Mouse (Mus musculus): ENCODE data around the gene Ddx23.
A peak's percentile ranks its signal among the peaks of the same experiment; 100 is the strongest.

Ddx23 gene

GRCm38 (mm10) chr15:98633822-98634470 is 28.7 kb downstream of the Ddx23 start:
- DNase-seq (ENCODE audit: low read depth, low spot score), result no peak

GRCm38 (mm10) chr15:98632921-98633320 is 29.8 kb downstream of the Ddx23 start:
- peak; percentile 67 for DNase-seq (ENCODE audit: low read depth, low spot score)

GRCm38 (mm10) chr15:98632107-98632744 is 30.5 kb downstream of the Ddx23 start:
- peak; percentile 77 for DNase-seq (ENCODE audit: low read depth, low spot score)

- peak; percentile 95 for DNase-seq (ENCODE audit: low read depth, low spot score)
Observed at GRCm38 (mm10) chr15:98631493-98631892, 31.2 kb downstream of the Ddx23 start.

- no peak for DNase-seq (ENCODE audit: low read depth, low spot score)
Observed at GRCm38 (mm10) chr15:98630540-98630939, 32.2 kb downstream of the Ddx23 start, which contains the start of gene Cacnb3. Gene Cacnb3, plus strand, starts transcription at chr15:98630840.

- no peak for DNase-seq (ENCODE audit: low read depth, low spot score)
Observed at GRCm38 (mm10) chr15:98629464-98629863, 33.2 kb downstream of the Ddx23 start.

GRCm38 (mm10) chr15:98628589-98629254 is 34.0 kb downstream of the Ddx23 start:
- DNase-seq (ENCODE audit: low read depth, low spot score), result no peak

GRCm38 (mm10) chr15:98626487-98627212 is 36.0 kb downstream of the Ddx23 start:
- peak; percentile 73 for DNase-seq (ENCODE audit: low read depth, low spot score)

- peak; percentile 77 for DNase-seq (ENCODE audit: low read depth, low spot score)
Observed at GRCm38 (mm10) chr15:98626078-98626477, 36.6 kb downstream of the Ddx23 start.

GRCm38 (mm10) chr15:98623361-98623821 is 39.3 kb downstream of the Ddx23 start:
- DNase-seq (ENCODE audit: low read depth, low spot score), result peak; percentile 61

GRCm38 (mm10) chr15:98622721-98623120 is 40.0 kb downstream of the Ddx23 start:
- DNase-seq (ENCODE audit: low read depth, low spot score), result no peak

- no peak for DNase-seq (ENCODE audit: low read depth, low spot score)
Observed at GRCm38 (mm10) chr15:98622199-98622598, 40.5 kb downstream of the Ddx23 start.

GRCm38 (mm10) chr15:98617176-98617537 is 45.5 kb downstream of the Ddx23 start:
- peak; percentile 86 for DNase-seq (ENCODE audit: low read depth, low spot score)

GRCm38 (mm10) chr15:98616362-98617175 is 46.1 kb downstream of the Ddx23 start:
- DNase-seq (ENCODE audit: low read depth, low spot score), result no peak

GRCm38 (mm10) chr15:98615751-98616150 is 46.9 kb downstream of the Ddx23 start:
- no peak for DNase-seq (ENCODE audit: low read depth, low spot score)

- no peak for DNase-seq (ENCODE audit: low read depth, low spot score)
Observed at GRCm38 (mm10) chr15:98614971-98615370, 47.7 kb downstream of the Ddx23 start.

GRCm38 (mm10) chr15:98614551-98614950 is 48.1 kb downstream of the Ddx23 start:
- DNase-seq (ENCODE audit: low read depth, low spot score), result no peak

GRCm38 (mm10) chr15:98612229-98612628 is 50.5 kb downstream of the Ddx23 start:
- DNase-seq (ENCODE audit: low read depth, low spot score), result no peak

- DNase-seq (ENCODE audit: low read depth, low spot score), result no peak
Observed at GRCm38 (mm10) chr15:98610131-98610633, 52.5 kb downstream of the Ddx23 start.

GRCm38 (mm10) chr15:98609331-98610130 is 53.2 kb downstream of the Ddx23 start, which contains the start of gene Adcy6:
Gene Adcy6, minus strand, starts transcription at chr15:98610076.
- DNase-seq (ENCODE audit: low read depth, low spot score), result no peak

All from R1 (cell line).